Mouse (Mus musculus) heart, adult 8-10 months (tissue): Measurements from ENCODE around the gene Cdh12. TPM values are rescaled to one million over a fixed set of nuclear protein-coding genes. Genes with fewer than 3 reads are reported as not detected.
A peak's percentile ranks its signal among the peaks of the same experiment; 100 is the strongest.
"Not testable (repeated sequence)": the region's sequence is repeated elsewhere in the genome, so short reads cannot be mapped to it uniquely, and the experiment has no call there.

Experiments used
- DNase-seq: peaks from one replicate; pipeline ENCODE4 v3.0.0; 2022; ENCODE audit warnings: low spot score
- total RNA-seq, 4 experiments: library from RNA; stranded (reverse); gene quantifications; 2 replicates each; pipeline ENCODE4 v1.2.4; 2022

Cdh12 gene
- not detected for total RNA-seq

GRCm38 (mm10) chr15:20448861-20449663 lies at the start of gene Cdh12:
Gene Cdh12, plus strand, starts transcription at chr15:20449265.
- DNase-seq = no peak

GRCm38 (mm10) chr15:20403596-20403995 lies 45.5 kb upstream of the Cdh12 start:
- DNase-seq = no peak

GRCm38 (mm10) chr15:20413397-20413796 lies 35.7 kb upstream of the Cdh12 start:
- DNase-seq = no peak

GRCm38 (mm10) chr15:20436356-20436755 lies 12.7 kb upstream of the Cdh12 start:
- no peak for DNase-seq

- no peak for DNase-seq
Observed at GRCm38 (mm10) chr15:20450558-20450957, 1.5 kb downstream of the Cdh12 start.

- DNase-seq = no peak
Observed at GRCm38 (mm10) chr15:20458508-20458907, 9.4 kb downstream of the Cdh12 start.

GRCm38 (mm10) chr15:20462500-20462899 lies 13.4 kb downstream of the Cdh12 start:
- DNase-seq = no peak

GRCm38 (mm10) chr15:20463601-20464000 lies 14.5 kb downstream of the Cdh12 start:
- DNase-seq = no peak

GRCm38 (mm10) chr15:20550979-20551378 lies 101.9 kb downstream of the Cdh12 start:
- DNase-seq = no peak

GRCm38 (mm10) chr15:20571012-20571411 lies 121.9 kb downstream of the Cdh12 start:
- DNase-seq = no peak

GRCm38 (mm10) chr15:20582567-20583075 lies 133.6 kb downstream of the Cdh12 start:
- DNase-seq = no peak

- no peak for DNase-seq
Observed at GRCm38 (mm10) chr15:20591599-20591998, 142.5 kb downstream of the Cdh12 start.

GRCm38 (mm10) chr15:20605751-20606150 lies 156.7 kb downstream of the Cdh12 start:
- DNase-seq = peak; percentile 18

- DNase-seq = no peak
Observed at GRCm38 (mm10) chr15:20634593-20634992, 185.5 kb downstream of the Cdh12 start.

- no peak for DNase-seq
Observed at GRCm38 (mm10) chr15:20639155-20639554, 190.1 kb downstream of the Cdh12 start.

- no peak for DNase-seq
Observed at GRCm38 (mm10) chr15:20642905-20643414, 193.9 kb downstream of the Cdh12 start.

GRCm38 (mm10) chr15:20660221-20660620 lies 211.2 kb downstream of the Cdh12 start:
- DNase-seq = no peak

- no peak for DNase-seq
Observed at GRCm38 (mm10) chr15:20666650-20667049, 217.6 kb downstream of the Cdh12 start, which contains the start of gene Acot10. Gene Acot10, minus strand, starts transcription at chr15:20666750.

GRCm38 (mm10) chr15:20667350-20667749 lies 218.3 kb downstream of the Cdh12 start:
- DNase-seq = no peak

- no peak for DNase-seq
Observed at GRCm38 (mm10) chr15:20667989-20668388, 218.9 kb downstream of the Cdh12 start.

- not testable (repeated sequence) for DNase-seq
Observed at GRCm38 (mm10) chr15:20669507-20669906, 220.4 kb downstream of the Cdh12 start.

- no peak for DNase-seq
Observed at GRCm38 (mm10) chr15:20682719-20683118, 233.7 kb downstream of the Cdh12 start.

- DNase-seq = no peak
Observed at GRCm38 (mm10) chr15:20684200-20684599, 235.1 kb downstream of the Cdh12 start.
